Mouse (Mus musculus) MEL (cell line): ENCODE results near the gene Nsmf. TPM values are rescaled to one million over a fixed set of nuclear protein-coding genes. Genes with fewer than 3 reads are reported as not detected.

Experiments
- DNase-seq: peaks from one replicate; pipeline ENCODE4 v3.0.0; 2011; ENCODE audit warnings: low read depth, low spot score
- H3K27ac ChIP-seq: 2 replicates; pipeline ENCODE4 v1.5.1; 2012; ENCODE audit warnings: low read depth, mild to moderate bottlenecking, control low read depth, low read length, moderate library complexity; ENCODE audit not compliant: control insufficient read depth
- H3K27me3 ChIP-seq, 2 experiments: fragments of 150-350 bp in 1 of 2; sonication (generic) in 1 of 2; 2 replicates each; pipeline ENCODE4 v1.6.1; 2012; ENCODE audit warnings: low read length in 2 of 2, mild to moderate bottlenecking in 2 of 2, improper control_type of control experiment in 1 of 2, moderate library complexity in 1 of 2; ENCODE audit not compliant: insufficient read depth in 2 of 2, control insufficient read depth in 1 of 2
- H3K36me3 ChIP-seq, 2 experiments: 2 replicates each; pipeline ENCODE4 v1.6.1; 2012 to 2014; ENCODE audit warnings: low read length in 2 of 2, improper control_type of control experiment in 1 of 2, inconsistent platforms in 1 of 2, mild to moderate bottlenecking in 1 of 2; ENCODE audit not compliant: insufficient read depth in 2 of 2, control insufficient read depth in 1 of 2
- H3K4me1 ChIP-seq, 2 experiments: fragments of 150-350 bp in 1 of 2; sonication (generic) in 1 of 2; 2 replicates each; pipeline ENCODE4 v1.6.1; 2012; ENCODE audit warnings: low read length in 2 of 2, improper control_type of control experiment in 1 of 2, mild to moderate bottlenecking in 1 of 2; ENCODE audit not compliant: insufficient read depth in 2 of 2, control insufficient read depth in 1 of 2
- H3K4me3 ChIP-seq, 2 experiments: fragments of 150-350 bp in 1 of 2; sonication (generic) in 1 of 2; 2 replicates each; pipeline ENCODE4 v1.5.1; 2012; ENCODE audit warnings: low read depth in 2 of 2, low read length in 2 of 2, mild to moderate bottlenecking in 2 of 2, moderate library complexity in 2 of 2, control low read depth in 1 of 2, improper control_type of control experiment in 1 of 2; ENCODE audit not compliant: control insufficient read depth in 1 of 2, insufficient read depth in 1 of 2
- H3K79me2 ChIP-seq: 2 replicates; pipeline ENCODE4 v1.6.1; 2012; ENCODE audit warnings: mild to moderate bottlenecking, low read length, moderate library complexity; ENCODE audit not compliant: control insufficient read depth, poor library complexity, insufficient read depth
- H3K9ac ChIP-seq: 2 replicates; pipeline ENCODE4 v1.6.1; 2012; ENCODE audit warnings: low read depth, mild to moderate bottlenecking, control low read depth, low read length, moderate library complexity; ENCODE audit not compliant: control insufficient read depth, poor library complexity, severe bottlenecking
- H3K9me3 ChIP-seq: fragments of 150-350 bp; sonication (generic); replicated peaks from 2 replicates; pipeline ENCODE4 v1.6.1; 2012; ENCODE audit warnings: mild to moderate bottlenecking, low read length, improper control_type of control experiment, moderate library complexity; ENCODE audit not compliant: insufficient read depth
- CHD1 ChIP-seq: IDR thresholded peaks from 2 replicates; pipeline ENCODE4 v1.6.1; 2012; ENCODE audit warnings: low read depth, mild to moderate bottlenecking, inconsistent platforms, low read length, improper control_type of control experiment
- CHD2 ChIP-seq: IDR thresholded peaks from 2 replicates; pipeline ENCODE4 v1.6.1; 2011; ENCODE audit warnings: low read length, improper control_type of control experiment
- CTCF ChIP-seq, 3 experiments: IDR thresholded peaks in 2 of 3; conservative IDR thresholded peaks in 1 of 3; 2 replicates each; pipeline ENCODE4 v1.5.1; 2011 to 2012; ENCODE audit warnings: low read length in 3 of 3, low read depth in 2 of 3, mild to moderate bottlenecking in 2 of 3, improper control_type of control experiment in 1 of 3, inconsistent platforms in 1 of 3, mixed read lengths in 1 of 3, moderate library complexity in 1 of 3; ENCODE audit not compliant: control insufficient read depth in 1 of 3, insufficient read depth in 1 of 3, poor library complexity in 1 of 3, severe bottlenecking in 1 of 3
- EP300 ChIP-seq, 2 experiments: IDR thresholded peaks; 2 replicates each; pipeline ENCODE4 v1.6.1; 2011; ENCODE audit warnings: improper control_type of control experiment in 2 of 2, low read length in 2 of 2, low read depth in 1 of 2, mild to moderate bottlenecking in 1 of 2
- GABPA ChIP-seq: IDR thresholded peaks from 2 replicates; pipeline ENCODE4 v1.6.1; 2012; ENCODE audit warnings: low read depth, mild to moderate bottlenecking, inconsistent platforms, low read length, improper control_type of control experiment, moderate library complexity
- JUND ChIP-seq: IDR thresholded peaks from 2 replicates; pipeline ENCODE4 v1.6.1; 2011; ENCODE audit warnings: low read depth, mild to moderate bottlenecking, improper control_type of control experiment, low read length
- KAT2A ChIP-seq: conservative IDR thresholded peaks from 2 replicates; pipeline ENCODE4 v1.6.1; 2012; ENCODE audit warnings: low read depth, low read length, improper control_type of control experiment, inconsistent platforms
- MAFK ChIP-seq: IDR thresholded peaks from 2 replicates; pipeline ENCODE4 v1.6.1; 2011; ENCODE audit warnings: low read depth, mild to moderate bottlenecking, low read length, improper control_type of control experiment, borderline replicate concordance
- MAX ChIP-seq: IDR thresholded peaks from 2 replicates; pipeline ENCODE4 v1.6.1; 2011; ENCODE audit warnings: low read length, improper control_type of control experiment
- MXI1 ChIP-seq: IDR thresholded peaks from 2 replicates; pipeline ENCODE4 v1.6.1; 2011; ENCODE audit warnings: mild to moderate bottlenecking, low read depth, low read length, improper control_type of control experiment
- NELFE ChIP-seq: IDR thresholded peaks from 2 replicates; pipeline ENCODE4 v1.6.1; 2011; ENCODE audit warnings: low read depth, low read length, improper control_type of control experiment
- POLR2A ChIP-seq, 2 experiments: IDR thresholded peaks; 2 replicates each; pipeline ENCODE4 v1.6.1; 2011 to 2012; ENCODE audit warnings: low read length in 2 of 2, mild to moderate bottlenecking in 2 of 2, control low read depth in 1 of 2, improper control_type of control experiment in 1 of 2, low read depth in 1 of 2, moderate library complexity in 1 of 2; ENCODE audit not compliant: control insufficient read depth in 1 of 2, insufficient read depth in 1 of 2, poor library complexity in 1 of 2
- POLR2AphosphoS5 ChIP-seq: IDR thresholded peaks from 2 replicates; pipeline ENCODE4 v1.6.1; 2012; ENCODE audit warnings: low read depth, borderline replicate concordance, mild to moderate bottlenecking, inconsistent platforms, low read length, moderate library complexity, mixed read lengths
- RCOR1 ChIP-seq: IDR thresholded peaks from 2 replicates; pipeline ENCODE4 v1.6.1; 2012; ENCODE audit warnings: low read depth, mild to moderate bottlenecking, inconsistent platforms, low read length, improper control_type of control experiment
- SIN3A ChIP-seq: IDR thresholded peaks from 2 replicates; pipeline ENCODE4 v1.6.1; 2012; ENCODE audit warnings: low read length, improper control_type of control experiment, inconsistent platforms
- SMC3 ChIP-seq: IDR thresholded peaks from 2 replicates; pipeline ENCODE4 v1.6.1; 2011; ENCODE audit warnings: low read depth, low read length, improper control_type of control experiment
- TBP ChIP-seq: IDR thresholded peaks from 2 replicates; pipeline ENCODE4 v1.8.0; 2011; ENCODE audit warnings: low read depth, low read length, improper control_type of control experiment
- USF2 ChIP-seq, 2 experiments: IDR thresholded peaks; 2 replicates each; pipeline ENCODE4 v1.6.1; 2011 to 2012; ENCODE audit warnings: improper control_type of control experiment in 2 of 2, low read length in 2 of 2, borderline replicate concordance in 1 of 2, inconsistent platforms in 1 of 2, low read depth in 1 of 2, mild to moderate bottlenecking in 1 of 2; ENCODE audit not compliant: insufficient read depth in 1 of 2
- ZKSCAN1 ChIP-seq: IDR thresholded peaks from 2 replicates; pipeline ENCODE4 v1.6.1; 2012; ENCODE audit warnings: low read depth, mild to moderate bottlenecking, inconsistent platforms, low read length, improper control_type of control experiment, moderate library complexity
- ZMIZ1 ChIP-seq: IDR thresholded peaks from 2 replicates; pipeline ENCODE4 v1.6.1; 2012; ENCODE audit warnings: low read depth, mild to moderate bottlenecking, inconsistent platforms, low read length, improper control_type of control experiment, moderate library complexity
- polyA plus RNA-seq, 2 experiments: library from polyadenylated mRNA; stranded (reverse) in 1 of 2; unstranded in 1 of 2; fragments of >175 nt in 1 of 2; fragments of >200 nt in 1 of 2; gene quantifications; 2 replicates each; pipeline versions ENCODE4 v1.2.1 to v1.2.4; 2012; ENCODE audit warnings: low replicate concordance in 2 of 2, low read depth in 1 of 2; ENCODE audit not compliant: insufficient read length in 2 of 2, insufficient read depth in 1 of 2, missing spikeins in 1 of 2
- total RNA-seq: library from RNA; depleted of rRNA; stranded (reverse); fragments of 300-350 nt; gene quantifications from 2 replicates; pipeline ENCODE4 v1.2.3, GENCODE M21; 2012

The Nsmf gene
- total and polyA plus RNA-seq, 3 experiments = 13.3 to 25.8 TPM; not detected in 1

GRCm38 (mm10) chr2:25034994-25035393 lies 19.2 kb upstream of the Nsmf start:
- Histone ChIP-seq H3K27me3 (no peaks in the 10 kb centered on the region), H3K9ac (no peak overlapping the region), H3K27ac (no peak overlapping the region), H3K4me3 (no peak overlapping the region), H3K9me3 (no peaks in the 10 kb centered on the region), H3K4me1 (no peaks in the 10 kb centered on the region), H3K36me3 (no peaks in the 10 kb centered on the region), H3K79me2 (no peaks in the 10 kb centered on the region)
- no peak for DNase-seq
- TF ChIP-seq RCOR1 = no peak
- no peak for TF ChIP-seq MAFK
- TF ChIP-seq SMC3 = no peak
- no peak for TF ChIP-seq GABPA
- TF ChIP-seq ZKSCAN1 = no peak
- TF ChIP-seq MXI1 = no peak
- TF ChIP-seq CTCF (IDR thresholded peaks at IDR 0.05 in 2 of 3, conservative IDR thresholded peaks at IDR 0.05 in 1 of 3; ENCODE audit: control insufficient read depth in 1 of 3, insufficient read depth in 1 of 3, low read depth in 2 of 3, low read length in 3 of 3, poor library complexity in 1 of 3, severe bottlenecking in 1 of 3) = no peak
- TF ChIP-seq CHD1 = no peak
- no peak for TF ChIP-seq USF2 (IDR thresholded peaks at IDR 0.05; ENCODE audit: borderline replicate concordance in 1 of 2, insufficient read depth in 1 of 2, low read depth in 1 of 2, low read length in 2 of 2)

GRCm38 (mm10) chr2:25040089-25040488 lies 14.1 kb upstream of the Nsmf start:
- Histone ChIP-seq H3K4me3 (no peak overlapping the region), H3K79me2 (no peaks in the 10 kb centered on the region), H3K27ac (no peak overlapping the region), H3K36me3 (no peaks in the 10 kb centered on the region), H3K27me3 (no peaks in the 10 kb centered on the region), H3K9me3 (no peaks in the 10 kb centered on the region), H3K9ac (no peak overlapping the region), H3K4me1 (no peaks in the 10 kb centered on the region)
- DNase-seq = no peak
- TF ChIP-seq TBP (no peak), CHD1 (no peak), RCOR1 (no peak), USF2 (IDR thresholded peaks at IDR 0.05; ENCODE audit: borderline replicate concordance in 1 of 2, insufficient read depth in 1 of 2, low read depth in 1 of 2, low read length in 2 of 2) (no peak), MAX (no peak), MXI1 (no peak), POLR2AphosphoS5 (no peak), SIN3A (no peak), CHD2 (no peak), NELFE (no peak), POLR2A (IDR thresholded peaks at IDR 0.05; ENCODE audit: control insufficient read depth in 1 of 2, insufficient read depth in 1 of 2, low read depth in 1 of 2, low read length in 2 of 2, poor library complexity in 1 of 2) (no peak), SMC3 (no peak), ZMIZ1 (no peak), EP300 (IDR thresholded peaks at IDR 0.05; ENCODE audit: low read depth in 1 of 2, low read length in 2 of 2) (no peak), CTCF (IDR thresholded peaks at IDR 0.05 in 2 of 3, conservative IDR thresholded peaks at IDR 0.05 in 1 of 3; ENCODE audit: control insufficient read depth in 1 of 3, insufficient read depth in 1 of 3, low read depth in 2 of 3, low read length in 3 of 3, poor library complexity in 1 of 3, severe bottlenecking in 1 of 3) (no peak), GABPA (no peak), KAT2A (no peak), JUND (no peak)
